21 mouse cellular contexts compared by ENCODE assay signal in genomic region chr8:126819261-126819660, GRCm38 (mm10).
DNase-seq lines count a peak whose midpoint lies in the region; ATAC-seq and TF ChIP-seq lines count a peak whose summit lies in the region.
"Had no signal": no experiment of that assay in that cellular context is flagged by ENCODE, and none has a peak within 500 bp of the region (broad histone marks: within the 10 kb centered on the region; RNA-seq: fewer than 3 reads in every experiment).

No protein-coding gene starts in this region.

- H3K4me1 ChIP-seq in hindbrain, embryonic 16.5 days (ENCODE audit: control insufficient read depth, insufficient read depth, low read depth, low read length): no peaks in the 10 kb centered on the region
- H3K4me1 ChIP-seq in hindbrain, embryonic 14.5 days (replicated peaks; ENCODE audit: control insufficient read depth, insufficient read depth, low read length): no peaks in the 10 kb centered on the region
- H3K4me1 ChIP-seq in MEL (ENCODE audit: control insufficient read depth in 1 of 2, insufficient read depth in 2 of 2, low read length in 2 of 2): peaks cover 36 to 56% of the 10 kb centered on the region in 2 experiments
- H3K4me1 ChIP-seq: hindbrain, embryonic 13.5 days had no signal

- 76% methylated on average over 3 of the region's 3 CpGs for WGBS in hindbrain, embryonic 16.5 days
- WGBS in hindbrain, embryonic 14.5 days: 70% methylated on average over 3 of the region's 3 CpGs

- H3K9ac ChIP-seq in hindbrain, embryonic 16.5 days (ENCODE audit: low read depth, low read length): no peak overlapping the region
- no peak overlapping the region for H3K9ac ChIP-seq in hindbrain, embryonic 14.5 days
- no peak overlapping the region for H3K9ac ChIP-seq in MEL (ENCODE audit: control insufficient read depth, low read depth, low read length, poor library complexity, severe bottlenecking)
- H3K9ac ChIP-seq: embryonic facial prominence, embryonic 12.5 days; forebrain, postnatal 0 days; hindbrain, embryonic 13.5 days; limb, embryonic 15.5 days had no signal

- H3K9me3 ChIP-seq in hindbrain, embryonic 16.5 days (ENCODE audit: control insufficient read depth, low read length): no peaks in the 10 kb centered on the region
- no peaks in the 10 kb centered on the region for H3K9me3 ChIP-seq in hindbrain, embryonic 14.5 days (ENCODE audit: control insufficient read depth, low read length)
- no peaks in the 10 kb centered on the region for H3K9me3 ChIP-seq in MEL (replicated peaks; ENCODE audit: insufficient read depth, low read length)
- H3K9me3 ChIP-seq: embryonic facial prominence, embryonic 12.5 days; hindbrain, embryonic 13.5 days; limb, embryonic 15.5 days; megakaryocyte, embryonic 14.5 days had no signal

- TF ChIP-seq CTCF in MEL (IDR thresholded peaks at IDR 0.05 in 2 of 3, conservative IDR thresholded peaks at IDR 0.05 in 1 of 3; ENCODE audit: control insufficient read depth in 1 of 3, insufficient read depth in 1 of 3, low read depth in 2 of 3, low read length in 3 of 3, poor library complexity in 1 of 3, severe bottlenecking in 1 of 3): no peak

- no peak for TF ChIP-seq RAD21 in MEL (IDR thresholded peaks at IDR 0.05; ENCODE audit: low read depth, low read length)

- ATAC-seq in hindbrain, embryonic 16.5 days: peak; percentile 54; the same call in 1 of the 2 replicates
- no peak for ATAC-seq in hindbrain, embryonic 14.5 days (ENCODE audit: low FRiP score)
- peak; percentile 56 for ATAC-seq in megakaryocyte progenitor cell, adult 5-6 weeks (replicated peaks; ENCODE audit: poor library complexity)
- no peak for ATAC-seq in activated CD4-positive, CD25-positive, alpha-beta regulatory T cell, adult 4 months
- ATAC-seq: forebrain, postnatal 0 days; intestine, embryonic 16.5 days; Patski had no signal

- H3K4me2 ChIP-seq in hindbrain, embryonic 16.5 days (ENCODE audit: low read length): no peak overlapping the region
- H3K4me2 ChIP-seq in hindbrain, embryonic 14.5 days (replicated peaks): no peak overlapping the region
- H3K4me2 ChIP-seq: embryonic facial prominence, embryonic 12.5 days; heart, embryonic 11.5 days; hindbrain, embryonic 13.5 days; limb, embryonic 15.5 days had no signal

- TF ChIP-seq EP300 in MEL (IDR thresholded peaks at IDR 0.05; ENCODE audit: low read depth in 1 of 2, low read length in 2 of 2): no peak

- DNase-seq in hindbrain, embryonic 14.5 days (ENCODE audit: low spot score): no peak
- DNase-seq in 416B (ENCODE audit: low read depth) (peak; percentile 15), MEL (ENCODE audit: low read depth, low spot score) (no peak)
- no peak for DNase-seq in layer of hippocampus, postnatal 10 days (ENCODE audit: low spot score in 2 of 2)
- DNase-seq: adrenal gland, postnatal 14 days; cerebellum, adult 18-20 months; forebrain, postnatal 0 days; heart, postnatal 10 days; lung, postnatal 10 days; thymus, postnatal 4 days had no signal

- H3K27me3 ChIP-seq in hindbrain, embryonic 16.5 days (replicated peaks; ENCODE audit: control insufficient read depth, insufficient read depth, low read length): no peaks in the 10 kb centered on the region
- H3K27me3 ChIP-seq in hindbrain, embryonic 14.5 days (ENCODE audit: control insufficient read depth, insufficient read depth, low read length): no peaks in the 10 kb centered on the region
- no peaks in the 10 kb centered on the region for H3K27me3 ChIP-seq in MEL (ENCODE audit: control insufficient read depth in 1 of 2, insufficient read depth in 2 of 2, low read length in 2 of 2)
- H3K27me3 ChIP-seq: embryonic facial prominence, embryonic 12.5 days; hindbrain, embryonic 13.5 days; limb, embryonic 15.5 days; megakaryocyte, embryonic 14.5 days; Patski had no signal

- no peak overlapping the region for H3K27ac ChIP-seq in hindbrain, embryonic 16.5 days (ENCODE audit: low read depth, low read length)
- no peak overlapping the region for H3K27ac ChIP-seq in hindbrain, embryonic 14.5 days
- no peak overlapping the region for H3K27ac ChIP-seq in MEL (ENCODE audit: control insufficient read depth, low read depth, low read length)
- H3K27ac ChIP-seq: embryonic facial prominence, embryonic 12.5 days; hindbrain, embryonic 13.5 days; limb, embryonic 15.5 days had no signal

- H3K36me3 ChIP-seq in hindbrain, embryonic 16.5 days (ENCODE audit: control insufficient read depth, insufficient read depth, low read length): no peaks in the 10 kb centered on the region
- H3K36me3 ChIP-seq in hindbrain, embryonic 14.5 days (replicated peaks; ENCODE audit: control insufficient read depth, insufficient read depth): no peaks in the 10 kb centered on the region
- peaks cover 0 to 49% of the 10 kb centered on the region in 2 experiments; a peak in 2 of 4 replicates for H3K36me3 ChIP-seq in MEL (ENCODE audit: control insufficient read depth in 1 of 2, insufficient read depth in 2 of 2, low read length in 2 of 2)
- H3K36me3 ChIP-seq: embryonic facial prominence, embryonic 12.5 days; hindbrain, embryonic 13.5 days; limb, embryonic 15.5 days had no signal

- no peak overlapping the region for H3K4me3 ChIP-seq in hindbrain, embryonic 16.5 days (ENCODE audit: low read length)
- no peak overlapping the region for H3K4me3 ChIP-seq in hindbrain, embryonic 14.5 days (replicated peaks; ENCODE audit: low read length)
- H3K4me3 ChIP-seq in MEL (ENCODE audit: control insufficient read depth in 1 of 2, insufficient read depth in 1 of 2, low read depth in 2 of 2, low read length in 2 of 2): no peak overlapping the region
- H3K4me3 ChIP-seq: embryonic facial prominence, embryonic 12.5 days; erythroblast, embryonic 14.5 days; hindbrain, embryonic 13.5 days; limb, embryonic 15.5 days; megakaryocyte, embryonic 14.5 days had no signal

- TF ChIP-seq POLR2A in MEL (IDR thresholded peaks at IDR 0.05; ENCODE audit: control insufficient read depth in 1 of 2, insufficient read depth in 1 of 2, low read depth in 1 of 2, low read length in 2 of 2, poor library complexity in 1 of 2): no peak

- H3K79me2 ChIP-seq in MEL (ENCODE audit: control insufficient read depth, insufficient read depth, low read length, poor library complexity): no peaks in the 10 kb centered on the region

TF ChIP-seq in MEL, 35 proteins besides CTCF, POLR2A, EP300 and RAD21:
- TF ChIP-seq CHD1 (IDR thresholded peaks at IDR 0.05; ENCODE audit: low read depth, low read length) (no peak), ETS1 (IDR thresholded peaks at IDR 0.05; ENCODE audit: low read depth, low read length) (peak; percentile 28; the same call in 1 of the 2 replicates), ZC3H11A (IDR thresholded peaks at IDR 0.05; ENCODE audit: low read depth, low read length) (no peak), ELF1 (IDR thresholded peaks at IDR 0.05; ENCODE audit: low read depth, low read length) (0 out of 2 replicates have a peak, but pooled peaks have one; percentile 22), TCF12 (IDR thresholded peaks at IDR 0.05; ENCODE audit: low read depth, low read length) (peak; percentile 16; the same call in 1 of the 2 replicates), KAT2A (conservative IDR thresholded peaks at IDR 0.05; ENCODE audit: low read depth, low read length) (no peak)

Comparison
In these comparisons a context has a peak if more than half of its experiments do, and no peak if none do; other contexts are left out.
1. ATAC-seq: peak in hindbrain, embryonic 16.5 days (single experiment) and megakaryocyte progenitor cell, adult 5-6 weeks (single experiment); none in hindbrain, embryonic 14.5 days (single experiment) and activated CD4-positive, CD25-positive, alpha-beta regulatory T cell, adult 4 months (single experiment).